Mouse (Mus musculus) liver, adult 2 months (tissue): ENCODE measurements around the gene Tmem132b. TPM values are rescaled to one million over a fixed set of nuclear protein-coding genes. Genes with fewer than 3 reads are reported as not detected.

Source experiments
- DNase-seq: peaks from one replicate; pipeline ENCODE4 v3.0.0-alpha.2; 2011; ENCODE audit warnings: low read depth, low spot score; ENCODE audit errors: extremely low read depth
- H3K27ac ChIP-seq: fragments of 200-500 bp; replicated peaks from 2 replicates; pipeline ENCODE4 v1.5.1; 2012; ENCODE audit warnings: low read depth, mild to moderate bottlenecking, control low read depth, inconsistent platforms, low read length; ENCODE audit not compliant: insufficient read depth
- H3K27me3 ChIP-seq: fragments of 200-500 bp; 2 replicates; pipeline ENCODE4 v1.6.1; 2012; ENCODE audit warnings: mild to moderate bottlenecking, moderate library complexity, low read length, inconsistent platforms; ENCODE audit not compliant: control insufficient read depth, insufficient read depth
- H3K36me3 ChIP-seq: fragments of 200-500 bp; 2 replicates; pipeline ENCODE4 v1.6.1; 2012; ENCODE audit warnings: low read length, inconsistent platforms; ENCODE audit not compliant: control insufficient read depth, insufficient read depth
- H3K4me1 ChIP-seq: fragments of 200-500 bp; 2 replicates; pipeline ENCODE4 v1.6.1; 2011; ENCODE audit warnings: low read length; ENCODE audit not compliant: control insufficient read depth, insufficient read depth
- H3K4me3 ChIP-seq: fragments of 200-500 bp; 2 replicates; pipeline ENCODE4 v1.5.1; 2011; ENCODE audit warnings: low read depth, mild to moderate bottlenecking, control low read depth, low read length, moderate library complexity; ENCODE audit not compliant: insufficient read depth
- H3K79me2 ChIP-seq: fragments of 200-500 bp; 2 replicates; pipeline ENCODE4 v1.6.1; 2012; ENCODE audit warnings: inconsistent platforms, mild to moderate bottlenecking, low read length, moderate library complexity; ENCODE audit not compliant: control insufficient read depth, insufficient read depth
- H3K9ac ChIP-seq: fragments of 200-500 bp; 2 replicates; pipeline ENCODE4 v1.6.1; 2012; ENCODE audit warnings: low read depth, mild to moderate bottlenecking, control low read depth, inconsistent platforms, low read length
- CTCF ChIP-seq: fragments of 200-500 bp; IDR thresholded peaks from 2 replicates; pipeline ENCODE4 v1.5.1; 2011; ENCODE audit warnings: low read depth, low read length, control low read depth
- POLR2A ChIP-seq: fragments of 200-500 bp; IDR thresholded peaks from 2 replicates; pipeline ENCODE4 v1.6.1; 2011; ENCODE audit warnings: low read length, control low read depth; ENCODE audit not compliant: insufficient read depth; ENCODE audit errors: extremely low read depth
- WGBS: fragments of 180-500 bp; shearing (Covaris S2); methylation state at CpG from one replicate; pipeline ENCODE4 v1.1.7; 2018; 5-methylcytosine and 5-hydroxymethylcytosine counted together
- polyA plus RNA-seq: library from polyadenylated mRNA; depleted of rRNA; stranded (reverse); fragments of >200 nt; gene quantifications from 2 replicates; pipeline ENCODE4 v1.2.3, GENCODE M21; 2012
- total RNA-seq: library from RNA; depleted of rRNA; stranded (reverse); fragments of >200 nt; gene quantifications from 2 replicates; pipeline ENCODE4 v1.2.3, GENCODE M21; 2014

Gene Tmem132b
- total and polyA plus RNA-seq, 2 experiments: not detected

- Histone ChIP-seq H3K27me3 (no peaks in the 10 kb centered on the region), H3K36me3 (peaks cover 41% of the 10 kb centered on the region), H3K4me3 (no peak overlapping the region), H3K27ac (no peak overlapping the region; the same call in 1 of the 2 replicates), H3K9ac (no peak overlapping the region), H3K79me2 (no peaks in the 10 kb centered on the region), H3K4me1 (no peaks in the 10 kb centered on the region)
- no peak for TF ChIP-seq POLR2A
- TF ChIP-seq CTCF: no peak
- DNase-seq: no peak
- WGBS: 46% methylated on average over 15 of the region's 15 CpGs
Observed at GRCm38 (mm10) chr5:125520930-125521590, 10.5 kb upstream of the Tmem132b start.

DNA sequence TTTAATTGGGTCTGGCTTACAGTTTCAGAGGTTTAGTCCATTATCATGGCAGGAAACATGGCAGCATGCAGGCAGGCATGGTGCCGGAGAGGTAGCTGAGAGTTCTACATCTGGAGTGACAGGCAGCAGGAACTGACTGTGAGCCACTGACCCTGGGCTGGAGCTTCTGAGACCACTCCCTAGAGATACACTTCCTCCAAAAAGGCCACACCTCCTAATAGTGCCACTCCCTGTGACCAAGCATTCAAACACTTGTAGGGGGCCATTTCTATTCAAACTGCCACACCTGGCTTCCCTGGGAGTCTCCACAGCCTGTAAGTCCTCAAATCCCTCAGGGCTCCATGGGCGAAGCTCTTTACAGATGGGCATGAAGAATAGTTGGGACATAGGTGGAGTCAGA, 8.2 kb upstream of the Tmem132b start:
- H3K36me3 ChIP-seq: peaks cover 31% of the 10 kb centered on the region
- TF ChIP-seq POLR2A (no peak), CTCF (no peak)
- no peak overlapping the region for H3K9ac ChIP-seq
- no peaks in the 10 kb centered on the region for H3K4me1 ChIP-seq
- H3K4me3 ChIP-seq: no peak overlapping the region
- no peak overlapping the region for H3K27ac ChIP-seq
- DNase-seq: no peak
- WGBS: 83% methylated on average over 2 of the region's 2 CpGs
- no peaks in the 10 kb centered on the region for H3K27me3 ChIP-seq
- no peaks in the 10 kb centered on the region for H3K79me2 ChIP-seq

- Histone ChIP-seq H3K36me3 (peaks cover 14% of the 10 kb centered on the region), H3K4me1 (no peaks in the 10 kb centered on the region), H3K27me3 (no peaks in the 10 kb centered on the region), H3K27ac (no peak overlapping the region), H3K79me2 (no peaks in the 10 kb centered on the region), H3K4me3 (no peak overlapping the region), H3K9ac (no peak overlapping the region)
- 56% methylated on average over 5 of the region's 5 CpGs for WGBS
- DNase-seq: no peak
- TF ChIP-seq POLR2A: no peak
- peak; percentile 53 for TF ChIP-seq CTCF
Observed at GRCm38 (mm10) chr5:125525516-125525915, 6.1 kb upstream of the Tmem132b start.

DNA sequence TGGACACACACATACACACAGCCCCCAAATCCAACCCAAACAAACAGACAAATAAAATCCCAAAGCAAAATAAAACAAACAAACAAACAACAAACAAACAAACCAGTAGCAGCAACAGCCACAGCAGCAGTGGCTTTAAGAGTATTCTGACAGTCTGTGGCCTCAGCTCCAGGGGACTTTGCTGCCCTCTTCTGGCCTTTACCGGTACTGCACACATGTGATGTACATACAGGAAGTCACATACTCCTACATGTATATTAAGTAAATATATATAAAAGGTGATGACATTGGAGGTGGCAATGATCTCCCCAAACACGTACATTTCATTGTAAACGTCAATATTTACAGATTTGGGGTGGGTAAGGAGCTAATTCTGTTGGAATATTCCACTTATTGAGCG, 5.1 kb upstream of the Tmem132b start:
- DNase-seq: peak; percentile 55
- no peaks in the 10 kb centered on the region for H3K4me1 ChIP-seq
- WGBS: 75% methylated on average over 4 of the region's 4 CpGs
- H3K27ac ChIP-seq: no peak overlapping the region
- peak; percentile 70 for TF ChIP-seq CTCF
- no peak for TF ChIP-seq POLR2A
- no peak overlapping the region for H3K4me3 ChIP-seq
- no peak overlapping the region for H3K9ac ChIP-seq
- H3K79me2 ChIP-seq: no peaks in the 10 kb centered on the region
- peaks cover 13% of the 10 kb centered on the region for H3K36me3 ChIP-seq
- H3K27me3 ChIP-seq: peaks cover 1% of the 10 kb centered on the region; the same call in 1 of the 2 replicates

DNA sequence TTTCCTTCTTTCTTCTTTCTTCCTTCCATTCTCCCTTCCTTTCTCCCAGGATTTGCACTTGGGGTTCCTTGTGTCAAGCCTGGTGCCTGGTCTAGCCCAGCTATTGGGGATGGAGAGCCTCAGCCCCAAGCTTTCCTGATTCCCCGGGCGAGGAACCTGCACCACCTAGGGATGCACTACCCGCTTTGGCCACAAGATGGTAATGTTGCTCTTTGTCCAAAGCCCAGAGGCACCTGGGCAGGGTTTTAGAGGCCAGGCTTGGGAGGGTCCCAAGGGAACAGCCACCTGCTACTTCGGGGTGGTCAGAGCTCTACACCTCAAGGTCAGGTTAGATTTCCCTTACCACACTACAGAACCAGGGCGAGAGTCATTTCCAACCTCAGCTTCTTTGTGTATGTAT, 2.5 kb upstream of the Tmem132b start:
- H3K4me3 ChIP-seq: no peak overlapping the region
- no peak overlapping the region for H3K9ac ChIP-seq
- H3K4me1 ChIP-seq: no peaks in the 10 kb centered on the region
- H3K27ac ChIP-seq: no peak overlapping the region
- 3% methylated on average over 5 of the region's 5 CpGs for WGBS
- peak; percentile 91 for TF ChIP-seq CTCF
- TF ChIP-seq POLR2A: no peak
- DNase-seq: no peak
- H3K79me2 ChIP-seq: no peaks in the 10 kb centered on the region
- H3K27me3 ChIP-seq: peaks cover 20% of the 10 kb centered on the region
- H3K36me3 ChIP-seq: no peaks in the 10 kb centered on the region

GRCm38 (mm10) chr5:125532191-125532544, 594 bp downstream of the Tmem132b start:
- H3K27me3 ChIP-seq: peaks cover 25% of the 10 kb centered on the region
- no peak overlapping the region for H3K27ac ChIP-seq
- H3K4me3 ChIP-seq: no peak overlapping the region
- 9% methylated on average over 30 of the region's 30 CpGs for WGBS
- no peaks in the 10 kb centered on the region for H3K79me2 ChIP-seq
- H3K9ac ChIP-seq: no peak overlapping the region
- no peak for DNase-seq
- H3K36me3 ChIP-seq: no peaks in the 10 kb centered on the region
- TF ChIP-seq CTCF (no peak), POLR2A (no peak)
- H3K4me1 ChIP-seq: no peaks in the 10 kb centered on the region
